In the genomic region with DNA sequence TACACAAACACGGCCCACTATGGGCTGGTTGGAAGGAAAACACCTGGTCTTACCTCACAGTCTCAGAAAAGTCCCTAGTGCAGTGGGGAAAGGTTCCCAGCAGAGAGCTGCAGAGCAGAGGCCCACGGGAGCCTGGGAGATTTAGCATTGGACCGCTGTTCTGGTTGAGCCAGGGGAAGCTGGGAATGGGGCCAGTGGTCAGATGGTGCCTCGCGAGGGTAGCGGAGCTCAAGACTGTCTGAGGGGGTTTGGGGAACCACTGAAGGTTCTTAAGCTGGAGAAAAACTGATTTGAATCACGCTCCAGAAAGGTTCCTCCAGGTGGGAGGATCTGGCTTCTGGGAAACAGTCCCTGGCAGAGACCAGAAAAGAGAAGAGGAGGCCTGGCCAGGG, we compare ENCODE assay signal across 13 mouse cellular contexts.
A peak's percentile ranks its signal among the peaks of the same experiment; 100 is the strongest.
DNase-seq lines count a peak whose midpoint lies in the region; ATAC-seq and TF ChIP-seq lines count a peak whose summit lies in the region.
"Had no signal": no experiment of that assay in that cellular context is flagged by ENCODE, and none has a peak within 500 bp of the region (broad histone marks: within the 10 kb centered on the region; RNA-seq: fewer than 3 reads in every experiment).

No protein-coding gene starts in this region.

- H3K27ac ChIP-seq in heart, embryonic 12.5 days (ENCODE audit: poor library complexity, severe bottlenecking), result no peak overlapping the region
- H3K27ac ChIP-seq in forebrain, embryonic 11.5 days (ENCODE audit: low read depth, low read length), result peak overlapping the region; percentile 97
- H3K27ac ChIP-seq in limb, embryonic 15.5 days, result no peak overlapping the region
- H3K27ac ChIP-seq in kidney, adult 2 months (ENCODE audit: insufficient read depth, low read depth, low read length), result no peak overlapping the region

- peaks cover 24% of the 10 kb centered on the region for H3K27me3 ChIP-seq in heart, embryonic 12.5 days (replicated peaks)
- no peaks in the 10 kb centered on the region for H3K27me3 ChIP-seq in forebrain, embryonic 11.5 days (ENCODE audit: control insufficient read depth, insufficient read depth, low read length)
- H3K27me3 ChIP-seq in limb, embryonic 15.5 days, result no peaks in the 10 kb centered on the region
- no peaks in the 10 kb centered on the region for H3K27me3 ChIP-seq in kidney, adult 2 months (replicated peaks; ENCODE audit: control insufficient read depth, insufficient read depth, low read length)

- no peak for TF ChIP-seq POLR2A in kidney, adult 2 months (IDR thresholded peaks at IDR 0.05; ENCODE audit: low read depth, low read length)

- intact Hi-C loops in heart, postnatal 25 days (cut with DNase I), result no loop called here

- DNase-seq in heart, postnatal 25 days (ENCODE audit: low spot score), result no peak
- peak; percentile 41 for DNase-seq in brain, adult 2 months (ENCODE audit: low read depth, low spot score)
- no peak for DNase-seq in forebrain, embryonic 11.5 days (ENCODE audit: low spot score)
- no peak for DNase-seq in gastrocnemius, adult 18-20 months (ENCODE audit: low spot score)
- DNase-seq in thymus, postnatal 25 days, result no peak
- DNase-seq in kidney, adult 2 months, result no peak
- DNase-seq: B cell, adult 2 months; kidney, adult 9 months; lung, adult 2 months had no signal

- H3K4me2 ChIP-seq in heart, embryonic 12.5 days, result peak overlapping the region; percentile 50
- H3K4me2 ChIP-seq in forebrain, embryonic 11.5 days (ENCODE audit: low read depth, low read length, severe bottlenecking), result peak overlapping the region; percentile 42; the same call in 1 of the 2 replicates
- peak overlapping the region; percentile 26 for H3K4me2 ChIP-seq in limb, embryonic 15.5 days

- H3K9ac ChIP-seq in heart, embryonic 12.5 days, result no peak overlapping the region
- H3K9ac ChIP-seq in forebrain, embryonic 11.5 days (ENCODE audit: low read length), result peak overlapping the region; percentile 56
- no peak overlapping the region for H3K9ac ChIP-seq in limb, embryonic 15.5 days

- H3K4me1 ChIP-seq in heart, embryonic 12.5 days (replicated peaks), result peaks cover 11% of the 10 kb centered on the region
- peaks cover 25% of the 10 kb centered on the region for H3K4me1 ChIP-seq in forebrain, embryonic 11.5 days (replicated peaks; ENCODE audit: control insufficient read depth, insufficient read depth, low read length)
- H3K4me1 ChIP-seq in limb, embryonic 15.5 days, result peaks cover 16% of the 10 kb centered on the region
- H3K4me1 ChIP-seq in kidney, adult 2 months (ENCODE audit: control insufficient read depth, insufficient read depth, low read length), result no peaks in the 10 kb centered on the region

- no peaks in the 10 kb centered on the region for H3K9me3 ChIP-seq in heart, embryonic 12.5 days (replicated peaks)
- H3K9me3 ChIP-seq in forebrain, embryonic 11.5 days (ENCODE audit: control insufficient read depth, low read length), result no peaks in the 10 kb centered on the region
- H3K9me3 ChIP-seq in limb, embryonic 15.5 days, result no peaks in the 10 kb centered on the region

- no peak overlapping the region for H3K4me3 ChIP-seq in heart, embryonic 12.5 days
- H3K4me3 ChIP-seq in forebrain, embryonic 11.5 days (ENCODE audit: low read depth, low read length), result no peak overlapping the region
- H3K4me3 ChIP-seq in limb, embryonic 15.5 days, result 0 out of 2 replicates have a peak overlapping the region, but pooled peaks have one; percentile 7
- no peak overlapping the region for H3K4me3 ChIP-seq in kidney, adult 2 months (ENCODE audit: insufficient read depth, low read depth, low read length)
- H3K4me3 ChIP-seq: erythroblast, embryonic 14.5 days had no signal

- ATAC-seq in heart, embryonic 12.5 days (ENCODE audit: insufficient number of reproducible peaks, low FRiP score), result no peak
- peak; percentile 13 for ATAC-seq in forebrain, embryonic 11.5 days (replicated peaks; ENCODE audit: low FRiP score)
- ATAC-seq in limb, embryonic 15.5 days (ENCODE audit: insufficient number of reproducible peaks, low FRiP score, low TSS enrichment, low read depth), result no peak
- ATAC-seq: activated CD4-positive, CD25-positive, alpha-beta regulatory T cell, adult 4 months had no signal

- TF ChIP-seq CTCF in kidney, adult 2 months (conservative IDR thresholded peaks at IDR 0.05; ENCODE audit: insufficient read depth, insufficient read length, low read depth, low read length), result no peak

- 40% methylated on average over 7 of the region's 7 CpGs for WGBS in heart, embryonic 12.5 days
- 9% methylated on average over 7 of the region's 7 CpGs for WGBS in forebrain, embryonic 11.5 days
- 27% methylated on average over 7 of the region's 7 CpGs for WGBS in limb, embryonic 15.5 days
- 38% methylated on average over 7 of the region's 7 CpGs for WGBS in kidney, adult 2 months

- H3K36me3 ChIP-seq in heart, embryonic 12.5 days, result no peaks in the 10 kb centered on the region
- H3K36me3 ChIP-seq in forebrain, embryonic 11.5 days (ENCODE audit: control insufficient read depth, insufficient read depth, low read length), result no peaks in the 10 kb centered on the region
- H3K36me3 ChIP-seq in limb, embryonic 15.5 days, result no peaks in the 10 kb centered on the region
- no peaks in the 10 kb centered on the region for H3K36me3 ChIP-seq in kidney, adult 2 months (ENCODE audit: control insufficient read depth, insufficient read depth, low read length)
